Mouse (Mus musculus) lung, embryonic 16.5 days (tissue): ENCODE results near the gene Gdpd3. TPM values are rescaled to one million over a fixed set of nuclear protein-coding genes. Genes with fewer than 3 reads are reported as not detected.
"Not testable (repeated sequence)": the region's sequence is repeated elsewhere in the genome, so short reads cannot be mapped to it uniquely, and the experiment has no call there.

Experiments used
- ATAC-seq: fragments of 200-750 bp; cut with Nextera tagmentation; 2 replicates; pipeline ENCODE4 v1.8.0; 2017; ENCODE audit warnings: low read depth, mild to moderate bottlenecking, moderate library complexity
- H3K27ac ChIP-seq: fragments of 300-500 bp; sonication (generic); 2 replicates; pipeline ENCODE4 v1.5.1; 2014; ENCODE audit warnings: mild to moderate bottlenecking, control low read depth, low read length
- H3K27me3 ChIP-seq: fragments of 300-500 bp; sonication (generic); 2 replicates; pipeline ENCODE4 v1.6.1; 2014; ENCODE audit warnings: low read depth, low read length, mixed read lengths; ENCODE audit not compliant: control insufficient read depth, insufficient read depth
- H3K36me3 ChIP-seq: fragments of 300-500 bp; sonication (generic); 2 replicates; pipeline ENCODE4 v1.6.1; 2014; ENCODE audit warnings: low read length; ENCODE audit not compliant: control insufficient read depth, insufficient read depth
- H3K4me1 ChIP-seq: fragments of 300-500 bp; sonication (generic); replicated peaks from 2 replicates; pipeline ENCODE4 v1.6.1; 2014; ENCODE audit warnings: low read length, mixed read lengths; ENCODE audit not compliant: control insufficient read depth, insufficient read depth
- H3K4me2 ChIP-seq: fragments of 300-500 bp; sonication (generic); 2 replicates; pipeline ENCODE4 v1.6.1; 2014; ENCODE audit warnings: low read depth, low read length, control low read depth
- H3K4me3 ChIP-seq: fragments of 300-500 bp; sonication (generic); 2 replicates; pipeline ENCODE4 v1.5.1; 2014; ENCODE audit warnings: mild to moderate bottlenecking, low read length, control low read depth
- H3K9ac ChIP-seq: fragments of 300-500 bp; sonication (generic); 2 replicates; pipeline ENCODE4 v1.6.1; 2014; ENCODE audit warnings: low read length, control low read depth
- H3K9me3 ChIP-seq: fragments of 300-500 bp; sonication (generic); 2 replicates; pipeline ENCODE4 v1.6.1; 2016; ENCODE audit warnings: low read length; ENCODE audit not compliant: control insufficient read depth
- WGBS: fragments of 180-500 bp; shearing (Covaris S2); extraction: QIAGEN DNeasy Blood & Tissue Kit; methylation state at CpG from one replicate; pipeline ENCODE4 v1.1.7; 2014; 5-methylcytosine and 5-hydroxymethylcytosine counted together
- polyA plus RNA-seq: library from polyadenylated mRNA; unstranded; fragments of >200 nt; fragmentation: Nextera tagmentation; extraction: Ambion mirVana; gene quantifications from 2 replicates; pipeline ENCODE4 v1.2.1, GENCODE M21; 2015

The Gdpd3 gene
- polyA plus RNA-seq, 1 experiment from 2014 or later, result 4.2 TPM

DNA sequence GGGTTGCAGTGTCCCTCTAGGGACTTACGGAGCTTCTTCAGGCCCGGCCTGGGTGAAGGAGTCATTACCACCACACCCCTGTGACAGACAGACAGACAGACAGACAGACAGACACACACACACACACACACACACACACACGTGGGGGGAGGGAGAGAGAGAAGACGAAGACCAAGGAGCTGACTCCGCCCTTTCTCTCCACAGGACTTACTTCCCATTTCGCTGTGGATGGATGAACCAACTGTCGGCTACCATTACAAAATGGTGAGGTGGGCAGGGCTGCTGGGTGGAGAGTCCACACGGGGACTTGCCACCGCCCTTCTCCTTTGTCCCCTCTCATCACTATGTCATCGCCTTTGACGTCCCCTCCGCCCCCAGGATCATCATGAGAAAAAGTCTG lies 4.7 kb downstream of the Gdpd3 start:
- Histone ChIP-seq H3K4me2 (no peak overlapping the region), H3K27ac (no peak overlapping the region), H3K27me3 (no peaks in the 10 kb centered on the region), H3K9me3 (no peaks in the 10 kb centered on the region), H3K36me3 (peaks cover 36% of the 10 kb centered on the region), H3K4me1 (peaks cover 4% of the 10 kb centered on the region), H3K4me3 (no peak overlapping the region), H3K9ac (no peak overlapping the region)
- no peak for ATAC-seq
- 80% methylated on average over 12 of the region's 12 CpGs for WGBS

DNA sequence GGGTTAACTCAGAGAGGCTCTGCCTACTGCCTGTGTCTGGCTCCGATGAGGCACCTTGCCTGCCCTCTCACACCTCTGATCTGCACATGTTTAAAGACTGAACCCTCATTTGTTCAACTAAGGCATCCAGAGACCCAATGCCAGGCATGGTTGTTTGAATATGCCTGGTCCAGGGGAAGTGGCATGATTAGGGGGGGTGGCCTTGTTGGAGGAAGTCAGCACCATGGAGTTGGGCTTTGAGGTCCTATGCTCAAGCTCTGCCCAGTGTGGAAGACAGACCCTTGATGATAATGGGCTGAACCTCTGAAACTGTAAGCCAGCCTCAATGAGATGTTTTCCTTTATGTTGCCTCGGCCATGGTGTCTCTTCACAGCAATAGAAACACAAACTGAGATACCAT lies 7.2 kb downstream of the Gdpd3 start:
- 83% methylated on average over 2 of the region's 2 CpGs for WGBS
- H3K4me2 ChIP-seq, result no peak overlapping the region
- no peaks in the 10 kb centered on the region for H3K27me3 ChIP-seq
- peaks cover 19% of the 10 kb centered on the region for H3K36me3 ChIP-seq
- peaks cover 20% of the 10 kb centered on the region for H3K4me1 ChIP-seq
- ATAC-seq, result no peak
- H3K9ac ChIP-seq, result no peak overlapping the region
- no peak overlapping the region for H3K27ac ChIP-seq
- H3K4me3 ChIP-seq, result no peak overlapping the region
- H3K9me3 ChIP-seq, result no peaks in the 10 kb centered on the region

DNA sequence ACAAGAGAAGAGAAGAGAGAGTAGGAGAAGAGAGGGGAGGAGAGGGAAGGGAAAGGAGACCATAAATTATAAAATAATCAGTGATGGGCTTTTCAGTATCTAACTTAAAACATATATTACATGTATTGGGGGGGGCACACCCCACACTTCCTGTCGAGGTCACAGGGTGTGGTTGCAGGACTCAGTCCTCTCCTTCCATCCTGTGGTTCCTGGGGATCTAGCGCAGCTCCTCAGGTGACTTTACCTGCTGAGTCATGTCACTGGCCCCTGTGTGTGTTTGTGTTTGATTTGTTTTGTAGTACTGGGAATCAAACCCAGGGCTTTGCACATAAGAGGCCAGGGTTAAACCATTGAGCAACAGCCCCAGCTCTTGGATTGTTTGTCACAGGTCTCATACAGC lies 8.3 kb downstream of the Gdpd3 start:
- H3K9ac ChIP-seq, result no peak overlapping the region
- WGBS, result 66% methylated on average over 2 of the region's 2 CpGs
- no peak overlapping the region for H3K4me3 ChIP-seq
- H3K4me1 ChIP-seq, result peaks cover 20% of the 10 kb centered on the region
- no peak for ATAC-seq
- H3K36me3 ChIP-seq, result peaks cover 16% of the 10 kb centered on the region
- H3K27me3 ChIP-seq, result no peaks in the 10 kb centered on the region
- no peak overlapping the region for H3K27ac ChIP-seq
- H3K9me3 ChIP-seq, result no peaks in the 10 kb centered on the region
- no peak overlapping the region for H3K4me2 ChIP-seq

DNA sequence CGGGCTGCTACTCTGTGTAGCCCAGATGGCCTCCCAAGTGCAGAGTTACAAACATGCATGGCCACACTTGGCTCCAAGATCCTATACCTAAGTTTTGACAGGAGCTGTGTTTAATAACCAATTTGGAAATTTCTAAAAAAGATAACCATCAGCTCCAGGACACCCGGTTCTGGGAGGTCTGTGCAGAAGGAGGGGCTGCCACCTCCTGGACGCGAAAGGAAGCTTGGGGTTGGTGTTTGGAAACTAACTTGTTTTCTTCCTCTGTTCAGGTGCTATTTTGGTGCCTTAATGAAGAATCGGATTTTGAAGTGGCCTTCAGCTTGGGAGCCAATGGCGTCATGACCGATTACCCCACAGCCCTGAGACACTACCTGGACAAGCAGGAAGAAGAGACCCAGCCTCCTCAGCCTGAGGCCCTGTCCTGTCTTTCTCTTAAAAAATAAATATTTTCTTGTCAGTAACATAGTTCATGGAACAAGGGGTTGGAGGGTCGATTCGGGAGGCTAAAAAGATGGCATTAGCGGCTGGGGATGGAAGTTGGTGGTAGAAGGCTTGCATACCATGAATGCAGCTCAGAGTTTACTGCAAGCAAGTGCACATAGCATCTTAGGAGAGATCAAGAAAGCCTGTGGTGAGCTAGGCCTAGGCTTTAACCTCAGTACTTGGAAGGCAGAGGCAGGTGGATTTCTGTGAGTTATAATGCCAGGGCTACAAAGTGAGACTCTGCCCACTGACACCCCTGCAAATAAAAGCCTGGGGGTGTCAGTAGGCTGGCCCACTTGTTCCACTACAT lies 9.2 kb downstream of the Gdpd3 start:
- Histone ChIP-seq H3K27ac (peak overlapping the region; percentile 94), H3K36me3 (peaks cover 11% of the 10 kb centered on the region), H3K9me3 (no peaks in the 10 kb centered on the region), H3K4me3 (no peak overlapping the region), H3K9ac (peak overlapping the region; percentile 92), H3K27me3 (no peaks in the 10 kb centered on the region), H3K4me1 (peaks cover 29% of the 10 kb centered on the region), H3K4me2 (peak overlapping the region; percentile 93; the same call in 1 of the 2 replicates)
- 73% methylated on average over 10 of the region's 10 CpGs for WGBS
- no peak for ATAC-seq

- ATAC-seq, result no peak
- Histone ChIP-seq H3K9ac (peak overlapping the region; percentile 92), H3K36me3 (peaks cover 8% of the 10 kb centered on the region; the same call in 1 of the 2 replicates), H3K4me2 (peak overlapping the region; percentile 93), H3K4me3 (peak overlapping the region; percentile 75; the same call in 1 of the 2 replicates), H3K27me3 (no peaks in the 10 kb centered on the region), H3K27ac (peak overlapping the region; percentile 94), H3K4me1 (peaks cover 31% of the 10 kb centered on the region), H3K9me3 (no peaks in the 10 kb centered on the region)
- 53% methylated on average over 3 of the region's 3 CpGs for WGBS
Measured at GRCm38 (mm10) chr7:126775978-126776234, 9.8 kb downstream of the Gdpd3 start.

GRCm38 (mm10) chr7:126776598-126777057 lies 10.5 kb downstream of the Gdpd3 start, which contains the start of gene Ypel3:
Ypel3 (plus strand) TSS chr7:126776955.
- peak within 1 kb of the TSS; percentile 93 for H3K4me2 ChIP-seq
- no peaks in the 10 kb centered on the region for H3K27me3 ChIP-seq
- no peaks in the 10 kb centered on the region for H3K9me3 ChIP-seq
- peak within 1 kb of the TSS; percentile 75 for H3K4me3 ChIP-seq
- WGBS, result 0% methylated on average over 28 of the region's 37 CpGs
- peak within 1 kb of the TSS; percentile 92 for H3K9ac ChIP-seq
- H3K36me3 ChIP-seq, result peaks cover 6% of the 10 kb centered on the region; the same call in 1 of the 2 replicates
- peak; percentile 93 for ATAC-seq
- peak within 1 kb of the TSS; percentile 94 for H3K27ac ChIP-seq
- peaks cover 37% of the 10 kb centered on the region for H3K4me1 ChIP-seq

DNA sequence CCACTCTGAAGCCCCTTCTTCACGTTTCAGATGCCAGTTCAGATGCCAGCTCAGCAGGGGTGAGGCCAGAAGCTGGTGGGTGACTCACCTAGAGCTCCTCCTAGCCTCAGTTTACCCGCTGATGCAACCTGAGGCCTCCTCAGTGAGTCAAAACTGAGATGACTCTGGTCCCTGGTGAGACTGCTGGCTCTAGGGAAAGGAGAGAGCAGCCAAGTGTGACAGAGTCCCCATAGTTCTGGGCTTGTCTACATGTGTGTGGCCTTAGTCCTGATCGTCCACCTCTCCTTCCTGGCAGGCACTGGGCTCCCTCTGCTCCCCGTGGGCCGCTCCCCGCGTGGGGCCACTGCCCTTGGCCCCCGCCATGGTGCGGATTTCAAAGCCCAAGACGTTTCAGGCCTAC lies 11.3 kb downstream of the Gdpd3 start:
- no peak for ATAC-seq
- peak overlapping the region; percentile 92 for H3K9ac ChIP-seq
- no peaks in the 10 kb centered on the region for H3K9me3 ChIP-seq
- peak overlapping the region; percentile 82 for H3K27ac ChIP-seq
- peak overlapping the region; percentile 93 for H3K4me2 ChIP-seq
- peaks cover 6% of the 10 kb centered on the region; the same call in 1 of the 2 replicates for H3K36me3 ChIP-seq
- no peaks in the 10 kb centered on the region for H3K27me3 ChIP-seq
- H3K4me1 ChIP-seq, result peaks cover 37% of the 10 kb centered on the region
- WGBS, result 43% methylated on average over 10 of the region's 10 CpGs
- H3K4me3 ChIP-seq, result peak overlapping the region; percentile 75

DNA sequence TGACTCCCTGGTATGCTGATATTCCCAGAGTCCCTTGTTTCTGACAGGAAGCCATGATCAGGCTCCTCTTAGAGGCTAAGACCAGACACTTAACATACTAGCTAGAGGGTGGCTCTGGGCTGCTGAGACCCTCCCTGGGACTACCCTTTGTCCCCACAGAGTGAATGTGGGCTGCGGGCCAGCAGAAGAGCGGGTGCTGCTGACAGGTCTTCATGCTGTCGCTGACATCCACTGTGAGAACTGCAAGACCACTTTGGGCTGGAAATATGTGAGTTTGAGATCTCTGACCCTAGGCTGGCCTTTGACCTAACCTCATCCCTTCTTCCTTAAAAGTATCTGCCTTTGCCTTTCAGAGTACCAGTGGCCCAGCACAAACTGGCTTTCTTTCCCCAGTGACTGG lies 12.0 kb downstream of the Gdpd3 start:
- ATAC-seq, result no peak
- Histone ChIP-seq H3K4me3 (peak overlapping the region; percentile 75; the same call in 1 of the 2 replicates), H3K9me3 (no peaks in the 10 kb centered on the region), H3K27me3 (no peaks in the 10 kb centered on the region), H3K4me1 (peaks cover 37% of the 10 kb centered on the region), H3K9ac (peak overlapping the region; percentile 92), H3K36me3 (peaks cover 7% of the 10 kb centered on the region; the same call in 1 of the 2 replicates), H3K4me2 (peak overlapping the region; percentile 93), H3K27ac (no peak overlapping the region; the same call in 1 of the 2 replicates)
- WGBS, result 54% methylated on average over 3 of the region's 3 CpGs

DNA sequence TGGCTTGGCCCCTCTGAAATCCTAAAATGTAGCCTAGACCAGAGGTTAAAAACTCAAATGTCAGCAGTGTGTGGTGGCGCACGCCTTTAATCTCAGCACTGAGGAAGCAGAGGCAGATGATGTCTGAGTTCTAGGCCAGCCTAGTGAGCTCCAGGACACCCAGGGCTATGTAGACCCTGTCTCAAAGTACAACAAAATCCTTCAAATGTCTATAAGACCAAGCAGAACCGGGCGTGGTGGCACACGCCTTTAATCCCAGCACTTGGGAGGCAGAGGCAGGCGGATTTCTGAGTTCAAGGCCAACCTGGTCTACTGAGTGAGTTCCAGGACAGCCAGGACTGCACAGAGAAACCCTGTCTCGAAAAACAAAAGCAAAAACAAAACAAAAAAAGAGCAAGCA lies 13.0 kb downstream of the Gdpd3 start:
- not testable (repeated sequence) for H3K9me3 ChIP-seq, H3K4me2 ChIP-seq, H3K27me3 ChIP-seq, H3K9ac ChIP-seq, H3K4me3 ChIP-seq, H3K27ac ChIP-seq, ATAC-seq
- Histone ChIP-seq H3K36me3 (peaks cover 12% of the 10 kb centered on the region; the same call in 1 of the 2 replicates), H3K4me1 (peaks cover 37% of the 10 kb centered on the region)
- 82% methylated on average over 7 of the region's 7 CpGs for WGBS
